Mouse (Mus musculus) layer of hippocampus, postnatal 36 days (tissue): ENCODE results near the gene Txk. TPM values are rescaled to one million over a fixed set of nuclear protein-coding genes. Genes with fewer than 3 reads are reported as not detected.

Experiments
- total RNA-seq, 2 experiments: library from RNA; stranded (reverse); gene quantifications; 2 replicates each; pipeline ENCODE4 v1.2.3; 2021

Txk gene
- total RNA-seq, 2 experiments from 2014 or later = 0.10 TPM; not detected in 1

Other genes with a start within 250 kb of the Txk start
- gene Corin, start 248.3 kb downstream of the Txk start, total RNA-seq = not detected
- 10 to 100 TPM; 14.9 to 21.1 TPM for gene Nfxl1, start 193.1 kb downstream of the Txk start, total RNA-seq
- not detected for gene Zar1, start 171.5 kb downstream of the Txk start, total RNA-seq
- under 1 TPM in 1 of 2 experiments, not detected in 1; 0.27 TPM for gene Gm5868, start 165.2 kb downstream of the Txk start, total RNA-seq
- not detected for gene Cnga1, start 108.5 kb downstream of the Txk start, total RNA-seq
- gene Nipal1, start 105.0 kb downstream of the Txk start, total RNA-seq = not detected
- gene Tec, start 115.7 kb upstream of the Txk start, total RNA-seq = 1 to 10 TPM; 1.8 to 2.0 TPM
- 10 to 100 TPM; 21.0 to 24.6 TPM for gene Slain2, start 161.5 kb upstream of the Txk start, total RNA-seq
- not detected for gene Gm10135, start 221.9 kb upstream of the Txk start, total RNA-seq